Mouse (Mus musculus) left cerebral cortex, postnatal 36 days (tissue): ENCODE results near the gene Fbln5. TPM values are rescaled to one million over a fixed set of nuclear protein-coding genes. Genes with fewer than 3 reads are reported as not detected.
A peak's percentile ranks its signal among the peaks of the same experiment; 100 is the strongest.

Experiments used
- DNase-seq, 2 experiments: peaks; one replicate each; pipeline ENCODE4 v3.0.0; 2021 to 2022; ENCODE audit warnings: low spot score in 2 of 2, mixed read lengths in 1 of 2
- intact Hi-C: fragments of 180-260 bp; cut with DNase I; formaldehyde crosslinking; loops from one replicate; pipeline ENCODE4 v1.15.1; 2025
- total RNA-seq, 2 experiments: library from RNA; stranded (reverse); gene quantifications; 2 replicates each; pipeline ENCODE4 v1.2.3; 2021

Fbln5 gene
- total RNA-seq, 2 experiments from 2014 or later, result 5.2 to 7.7 TPM

GRCm38 (mm10) chr12:101767306-101768053 is 51.4 kb downstream of the Fbln5 start:
- intact Hi-C loops, result no loop called here
- no peak for DNase-seq

- DNase-seq, result no peak
- intact Hi-C loops, result no loop called here
Measured at GRCm38 (mm10) chr12:101766228-101766852, 52.5 kb downstream of the Fbln5 start.

GRCm38 (mm10) chr12:101764870-101765269 is 54.0 kb downstream of the Fbln5 start:
- intact Hi-C loops, result no loop called here
- DNase-seq, result no peak

GRCm38 (mm10) chr12:101763065-101763464 is 55.8 kb downstream of the Fbln5 start:
- DNase-seq, result no peak
- intact Hi-C loops, result no loop called here

- intact Hi-C loops, result no loop called here
Measured at GRCm38 (mm10) chr12:101762054-101762453, 56.8 kb downstream of the Fbln5 start.

GRCm38 (mm10) chr12:101759440-101760045 is 59.3 kb downstream of the Fbln5 start:
- intact Hi-C loops, result no loop called here

More at GRCm38 (mm10) chr12:101762054-101762453, 56.8 kb downstream of the Fbln5 start:
- DNase-seq, result no peak

GRCm38 (mm10) chr12:101758698-101759097 is 60.2 kb downstream of the Fbln5 start:
- DNase-seq, result no peak
- intact Hi-C loops, result no loop called here

More at GRCm38 (mm10) chr12:101759440-101760045, 59.3 kb downstream of the Fbln5 start:
- DNase-seq, result no peak

GRCm38 (mm10) chr12:101742375-101742774 is 76.5 kb downstream of the Fbln5 start:
- intact Hi-C loops, result no loop called here
- no peak for DNase-seq

- intact Hi-C loops, result no loop called here
- no peak for DNase-seq
Measured at GRCm38 (mm10) chr12:101740486-101740885, 78.4 kb downstream of the Fbln5 start.

- intact Hi-C loops, result no loop called here
- no peak for DNase-seq
Measured at GRCm38 (mm10) chr12:101740045-101740444, 78.8 kb downstream of the Fbln5 start.

- intact Hi-C loops, result no loop called here
- DNase-seq, result no peak
Measured at GRCm38 (mm10) chr12:101718755-101719150, 100.1 kb downstream of the Fbln5 start.

GRCm38 (mm10) chr12:101718054-101718754 is 100.7 kb downstream of the Fbln5 start, which contains the start of gene Tc2n:
TSS of gene Tc2n (minus strand) at chr12:101718523.
- intact Hi-C loops, result no loop called here
- peak; percentile 16 to 17 for DNase-seq

GRCm38 (mm10) chr12:101699176-101699575 is 119.7 kb downstream of the Fbln5 start:
- intact Hi-C loops, result no loop called here
- no peak for DNase-seq

Other genes starting within 250 kb of the Fbln5 start
- gene Tc2n, start 100.5 kb downstream of the Fbln5 start, total RNA-seq, result under 1 TPM; 0.20 to 0.30 TPM
- gene Trip11, start 94.2 kb upstream of the Fbln5 start, total RNA-seq, result 10 to 100 TPM; 22.8 to 33.2 TPM
- 10 to 100 TPM; 17.4 to 21.7 TPM for gene Atxn3, start 139.2 kb upstream of the Fbln5 start, total RNA-seq
- gene Cpsf2, start 156.9 kb upstream of the Fbln5 start, total RNA-seq, result 10 to 100 TPM; 26.9 to 28.2 TPM